Mouse (Mus musculus): ENCODE measurements around the gene Gm9936.

DNA sequence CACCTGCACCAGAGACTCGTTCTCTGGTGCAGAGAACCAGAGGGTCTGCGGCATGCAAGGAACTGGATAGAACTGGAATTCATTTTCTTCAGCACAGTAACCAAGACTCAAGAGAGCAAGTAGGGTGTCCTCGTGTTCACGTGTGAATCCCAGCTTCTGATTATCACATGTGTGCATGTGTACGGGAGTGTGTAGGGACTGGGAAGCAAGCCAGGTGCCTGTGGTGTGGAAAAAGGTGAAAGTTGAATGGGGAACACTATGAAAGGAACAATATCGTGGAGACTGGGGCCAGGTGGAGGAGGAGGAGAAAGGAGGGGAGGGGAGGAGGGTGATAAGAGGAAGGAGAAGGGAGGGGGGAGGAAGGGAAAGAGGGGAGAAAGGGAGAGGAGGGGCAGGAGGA is 28.3 kb upstream of the Gm9936 start:
- no peak for TF ChIP-seq POLR2A (IDR thresholded peaks at IDR 0.05; ENCODE audit: borderline replicate concordance, low read depth, low read length)
- TF ChIP-seq CTCF (IDR thresholded peaks at IDR 0.05; ENCODE audit: low read depth, low read length) = no peak

All from bone marrow macrophage, adult 2 months (primary cell).